Mouse (Mus musculus) neural tube, embryonic 12.5 days (tissue): ENCODE measurements at regions not wholly inside any gene's neighbourhood (a gene's known extent, or its start where the extent isn't known, plus 50 kb on each side); places are given as distances from the start of the nearest gene placed in this dataset.

Source experiments
- ATAC-seq: fragments of 200-750 bp; cut with Nextera tagmentation; 2 replicates; pipeline ENCODE4 v1.8.0; 2017; ENCODE audit warnings: low read depth, mild to moderate bottlenecking, moderate TSS enrichment, moderate library complexity; ENCODE audit not compliant: low FRiP score
- H3K27ac ChIP-seq: fragments of 300-500 bp; sonication (generic); 2 replicates; pipeline ENCODE4 v1.5.1; 2016
- H3K27me3 ChIP-seq: fragments of 300-500 bp; sonication (generic); replicated peaks from 2 replicates; pipeline ENCODE4 v1.6.1; 2016; ENCODE audit warnings: mild to moderate bottlenecking
- H3K36me3 ChIP-seq: fragments of 300-500 bp; sonication (generic); 2 replicates; pipeline ENCODE4 v1.6.1; 2016; ENCODE audit warnings: mild to moderate bottlenecking
- H3K4me1 ChIP-seq: fragments of 300-500 bp; sonication (generic); 2 replicates; pipeline ENCODE4 v1.6.1; 2016
- H3K4me2 ChIP-seq: fragments of 300-500 bp; sonication (generic); replicated peaks from 2 replicates; pipeline ENCODE4 v1.6.1; 2016; ENCODE audit warnings: mild to moderate bottlenecking
- H3K4me3 ChIP-seq: fragments of 300-500 bp; sonication (generic); 2 replicates; pipeline ENCODE4 v1.5.1; 2016
- H3K9ac ChIP-seq: fragments of 300-500 bp; sonication (generic); 2 replicates; pipeline ENCODE4 v1.6.1; 2016; ENCODE audit warnings: mild to moderate bottlenecking
- H3K9me3 ChIP-seq: fragments of 300-500 bp; sonication (generic); 2 replicates; pipeline ENCODE4 v1.6.1; 2016; ENCODE audit warnings: mild to moderate bottlenecking
- WGBS: fragments of 180-500 bp; shearing (Covaris S2); methylation state at CpG from one replicate; pipeline ENCODE4 v1.1.7; 2016; 5-methylcytosine and 5-hydroxymethylcytosine counted together

DNA sequence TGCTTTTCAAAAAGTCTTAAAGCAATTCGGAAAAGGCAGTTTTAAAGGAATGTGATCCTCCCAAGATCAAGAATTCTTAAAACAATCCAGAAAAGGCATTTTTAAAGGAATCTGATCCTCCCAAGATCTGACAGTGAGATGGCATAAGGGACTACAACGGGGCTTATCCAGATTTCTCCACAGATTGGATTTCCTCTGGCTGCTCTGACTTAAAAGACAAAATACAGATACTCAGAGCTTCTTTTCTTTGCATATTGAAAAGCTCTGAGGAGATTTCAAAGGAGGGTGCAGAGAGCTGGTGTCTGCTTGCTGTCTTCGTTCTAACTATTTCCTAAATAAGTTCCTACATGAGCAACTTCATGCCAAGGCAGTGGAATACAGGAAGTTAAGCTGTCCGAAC is 82.0 kb upstream of the Dapk1 start:
- no peak for ATAC-seq
- Histone ChIP-seq H3K9ac (no peak overlapping the region), H3K4me2 (no peak overlapping the region), H3K4me3 (no peak overlapping the region), H3K27ac (no peak overlapping the region), H3K9me3 (no peaks in the 10 kb centered on the region), H3K36me3 (no peaks in the 10 kb centered on the region), H3K4me1 (no peaks in the 10 kb centered on the region), H3K27me3 (no peaks in the 10 kb centered on the region)
- WGBS = 82% methylated on average over 4 of the region's 4 CpGs

DNA sequence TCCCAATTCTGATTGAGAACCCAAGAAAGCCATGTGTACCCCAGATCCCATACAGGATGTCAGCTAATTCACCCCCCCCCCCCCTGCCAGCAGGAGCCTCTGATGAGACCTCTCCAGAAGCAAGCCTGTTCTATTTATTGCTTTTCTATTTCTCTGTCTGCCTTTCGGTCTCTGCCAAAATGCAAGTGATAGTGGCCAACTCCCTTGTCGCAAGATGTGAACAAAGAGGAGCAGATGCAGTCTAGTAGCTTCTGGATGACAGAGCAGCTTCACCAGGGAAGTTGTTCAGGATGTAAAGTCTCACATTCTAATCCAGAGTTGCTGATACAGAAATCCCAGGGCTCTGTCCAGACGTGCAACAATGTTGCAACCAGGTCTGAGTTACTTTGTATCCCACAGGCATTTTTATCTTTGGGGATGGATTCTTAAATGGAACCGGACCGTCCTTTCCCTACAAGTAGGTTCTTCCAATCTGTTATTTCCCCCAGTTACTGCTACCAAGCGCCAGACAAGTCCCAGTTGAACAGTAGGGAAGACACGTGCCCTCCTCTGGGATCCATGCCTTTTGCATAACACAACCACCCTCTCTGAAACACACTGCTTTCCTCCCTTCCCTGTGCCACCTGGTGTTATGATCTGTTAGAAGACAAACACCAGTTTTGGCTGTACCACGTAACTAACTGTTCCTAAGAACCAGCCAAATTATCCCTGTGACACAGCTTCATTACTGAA is 78.9 kb upstream of the Dapk1 start:
- H3K9me3 ChIP-seq = no peaks in the 10 kb centered on the region
- no peaks in the 10 kb centered on the region for H3K4me1 ChIP-seq
- no peak overlapping the region for H3K4me3 ChIP-seq
- H3K36me3 ChIP-seq = no peaks in the 10 kb centered on the region
- no peak overlapping the region for H3K4me2 ChIP-seq
- no peak for ATAC-seq
- 73% methylated on average over 8 of the region's 8 CpGs for WGBS
- H3K27ac ChIP-seq = no peak overlapping the region
- H3K27me3 ChIP-seq = no peaks in the 10 kb centered on the region
- no peak overlapping the region for H3K9ac ChIP-seq

DNA sequence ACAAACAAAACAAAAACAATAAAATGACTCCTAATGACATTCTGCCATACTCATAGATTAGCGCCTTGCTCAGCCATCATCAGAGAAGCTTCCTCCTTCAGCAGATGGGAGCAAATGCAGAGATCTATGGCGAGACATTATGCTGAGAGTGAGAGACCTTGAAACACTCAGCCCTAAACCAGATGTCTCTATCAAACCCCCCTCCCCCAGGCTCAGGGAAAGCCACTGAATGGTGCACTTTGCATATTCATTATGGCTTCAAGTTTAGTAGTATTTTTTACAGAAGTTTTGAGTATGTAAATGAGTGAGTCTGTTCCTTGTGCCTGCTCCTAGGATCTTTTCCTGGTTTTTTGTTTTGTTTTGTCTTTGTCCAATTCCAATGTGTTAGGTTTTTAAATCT is 73.9 kb upstream of the Dapk1 start:
- Histone ChIP-seq H3K27ac (no peak overlapping the region), H3K27me3 (no peaks in the 10 kb centered on the region), H3K4me2 (no peak overlapping the region), H3K9me3 (no peaks in the 10 kb centered on the region), H3K4me3 (no peak overlapping the region), H3K36me3 (no peaks in the 10 kb centered on the region), H3K4me1 (peaks cover 16% of the 10 kb centered on the region; the same call in 1 of the 2 replicates), H3K9ac (no peak overlapping the region)
- 76% methylated on average over 2 of the region's 2 CpGs for WGBS
- ATAC-seq = no peak

DNA sequence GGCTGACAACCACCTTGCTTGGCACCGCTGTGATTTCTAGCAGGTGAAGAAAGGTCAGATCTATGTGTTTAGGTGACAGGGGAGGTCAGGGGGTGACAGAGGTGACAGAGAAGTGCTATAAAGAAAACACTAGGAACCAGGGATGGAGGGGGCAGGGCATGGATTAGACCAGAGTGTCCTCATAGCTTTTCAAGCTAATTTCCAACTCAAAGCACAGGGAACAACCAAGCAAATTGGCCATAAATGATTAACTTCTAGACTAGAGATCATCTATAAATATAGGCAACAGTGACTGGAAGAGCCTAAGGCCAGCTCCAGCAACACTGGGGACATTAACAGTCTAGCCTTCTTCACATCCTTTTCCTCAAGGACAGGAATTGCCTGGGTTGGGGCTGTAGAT is 72.9 kb upstream of the Dapk1 start:
- no peak overlapping the region for H3K4me2 ChIP-seq
- H3K9ac ChIP-seq = no peak overlapping the region
- H3K9me3 ChIP-seq = no peaks in the 10 kb centered on the region
- peaks cover 16% of the 10 kb centered on the region; the same call in 1 of the 2 replicates for H3K4me1 ChIP-seq
- H3K27ac ChIP-seq = no peak overlapping the region
- ATAC-seq = no peak
- no peak overlapping the region for H3K4me3 ChIP-seq
- no peaks in the 10 kb centered on the region for H3K27me3 ChIP-seq
- 81% methylated on average over 1 of the region's 1 CpGs for WGBS
- no peaks in the 10 kb centered on the region for H3K36me3 ChIP-seq

DNA sequence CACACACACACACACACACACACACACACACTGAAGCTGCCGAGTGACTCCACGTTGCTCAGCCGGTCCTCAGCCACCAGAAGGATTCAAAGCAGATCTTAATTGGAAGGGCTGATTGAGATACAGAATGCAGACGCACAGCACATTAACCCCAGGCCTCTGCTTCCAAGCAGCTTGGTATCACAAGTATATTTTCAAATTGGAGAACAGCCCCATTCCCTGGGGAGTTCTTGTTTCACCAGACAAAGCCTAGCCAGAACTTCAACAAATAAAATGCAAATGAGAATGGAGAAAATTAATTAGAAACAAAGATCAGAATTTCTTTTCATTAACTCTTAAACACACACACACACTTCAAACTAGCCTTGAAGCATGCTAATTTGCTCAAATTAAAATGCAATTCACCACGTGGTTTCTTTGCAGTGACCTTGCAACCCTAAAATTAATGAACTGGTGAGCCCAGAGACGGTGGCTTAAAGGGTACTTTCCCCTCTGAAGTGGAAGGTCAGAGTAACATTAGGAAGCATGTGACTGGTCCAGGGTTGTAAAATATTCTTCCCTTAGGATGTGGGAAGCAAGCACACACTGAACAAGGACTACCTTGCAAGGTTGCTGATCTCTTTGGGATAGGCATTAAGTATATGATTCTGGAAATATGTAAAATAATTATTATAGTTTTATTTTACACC is 72.2 kb upstream of the Dapk1 start:
- H3K4me1 ChIP-seq = peaks cover 16% of the 10 kb centered on the region; the same call in 1 of the 2 replicates
- H3K9me3 ChIP-seq = no peaks in the 10 kb centered on the region
- H3K27ac ChIP-seq = no peak overlapping the region
- H3K27me3 ChIP-seq = no peaks in the 10 kb centered on the region
- ATAC-seq = peak; percentile 66
- WGBS = 16% methylated on average over 6 of the region's 6 CpGs
- no peak overlapping the region for H3K4me3 ChIP-seq
- H3K36me3 ChIP-seq = no peaks in the 10 kb centered on the region
- H3K9ac ChIP-seq = no peak overlapping the region
- H3K4me2 ChIP-seq = no peak overlapping the region

DNA sequence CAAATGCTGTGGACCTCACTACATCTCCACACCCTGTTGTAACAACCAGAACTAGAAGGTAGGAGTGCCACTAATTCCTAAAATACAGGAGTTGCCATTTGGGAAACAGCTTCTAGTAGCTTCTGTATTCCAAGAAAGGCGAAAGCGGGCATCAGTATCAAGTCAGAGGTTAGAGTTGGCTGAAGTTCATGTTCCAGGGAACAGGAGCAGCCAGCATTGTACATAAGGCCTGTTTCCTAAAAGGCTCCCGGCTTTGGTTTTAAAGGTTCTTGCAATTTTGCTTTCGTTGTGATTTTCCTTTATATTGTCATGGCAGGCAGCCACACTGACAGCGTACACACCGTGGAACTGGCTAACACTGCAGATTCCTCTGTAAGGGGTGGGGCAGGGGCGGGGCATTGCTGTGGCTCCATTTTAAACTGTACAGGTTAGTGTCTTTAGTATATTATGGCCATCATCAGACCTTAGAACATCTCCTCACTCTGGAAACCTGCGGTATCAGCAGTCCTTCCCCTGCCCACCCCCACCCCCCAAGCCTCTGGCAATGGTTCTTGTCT is 67.8 kb upstream of the Dapk1 start:
- no peaks in the 10 kb centered on the region for H3K9me3 ChIP-seq
- no peaks in the 10 kb centered on the region for H3K36me3 ChIP-seq
- WGBS = 91% methylated on average over 8 of the region's 8 CpGs
- no peak overlapping the region for H3K4me2 ChIP-seq
- no peaks in the 10 kb centered on the region for H3K27me3 ChIP-seq
- no peak overlapping the region for H3K27ac ChIP-seq
- no peak overlapping the region for H3K4me3 ChIP-seq
- no peak for ATAC-seq
- H3K4me1 ChIP-seq = peaks cover 8% of the 10 kb centered on the region; the same call in 1 of the 2 replicates
- H3K9ac ChIP-seq = no peak overlapping the region

DNA sequence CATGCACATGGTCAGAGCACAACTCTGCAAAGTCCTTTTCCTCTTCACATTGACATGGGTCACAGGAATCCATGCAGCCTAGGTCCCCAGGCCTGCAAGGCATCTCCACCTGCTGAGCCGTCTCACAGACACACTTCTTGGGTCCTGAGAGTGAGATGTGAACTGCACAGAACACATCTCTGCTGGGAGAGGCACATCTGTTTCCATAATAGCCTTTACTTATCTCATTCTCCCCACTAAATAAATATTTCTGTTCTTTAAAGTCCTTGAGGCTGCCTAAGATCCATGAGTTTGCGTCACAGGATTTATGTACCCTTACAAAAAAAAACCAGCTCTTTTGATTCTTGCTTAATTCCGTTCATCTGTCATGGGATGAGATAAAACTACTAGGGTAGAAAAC is 67.2 kb upstream of the Dapk1 start:
- Histone ChIP-seq H3K9me3 (no peaks in the 10 kb centered on the region), H3K4me1 (peaks cover 3% of the 10 kb centered on the region; the same call in 1 of the 2 replicates), H3K27ac (no peak overlapping the region), H3K27me3 (no peaks in the 10 kb centered on the region), H3K36me3 (no peaks in the 10 kb centered on the region), H3K4me3 (no peak overlapping the region), H3K4me2 (no peak overlapping the region), H3K9ac (no peak overlapping the region)
- 64% methylated on average over 3 of the region's 3 CpGs for WGBS
- no peak for ATAC-seq

DNA sequence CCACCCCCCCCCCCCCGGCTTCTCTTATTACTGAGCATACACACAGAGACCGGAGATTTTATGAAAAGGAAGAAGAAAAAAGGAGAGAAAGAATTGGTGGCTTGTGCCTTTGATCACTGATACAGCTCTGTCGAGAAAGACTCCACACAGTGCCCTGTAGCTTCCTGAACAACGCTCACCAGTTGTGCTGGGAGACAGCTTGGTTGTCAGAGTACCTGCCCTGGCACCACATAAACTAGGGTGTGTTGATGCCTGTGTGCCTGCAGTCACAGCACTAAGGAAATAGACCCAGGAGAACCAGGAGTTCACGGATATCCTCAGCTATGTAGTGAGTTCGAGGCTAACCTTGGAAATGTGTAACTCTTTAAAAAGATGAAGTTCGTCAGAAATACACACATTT is 66.7 kb upstream of the Dapk1 start:
- Histone ChIP-seq H3K4me1 (no peaks in the 10 kb centered on the region), H3K36me3 (no peaks in the 10 kb centered on the region), H3K4me2 (no peak overlapping the region), H3K9ac (no peak overlapping the region), H3K9me3 (no peaks in the 10 kb centered on the region), H3K4me3 (no peak overlapping the region), H3K27me3 (no peaks in the 10 kb centered on the region), H3K27ac (no peak overlapping the region)
- no peak for ATAC-seq
- WGBS = 70% methylated on average over 7 of the region's 7 CpGs

DNA sequence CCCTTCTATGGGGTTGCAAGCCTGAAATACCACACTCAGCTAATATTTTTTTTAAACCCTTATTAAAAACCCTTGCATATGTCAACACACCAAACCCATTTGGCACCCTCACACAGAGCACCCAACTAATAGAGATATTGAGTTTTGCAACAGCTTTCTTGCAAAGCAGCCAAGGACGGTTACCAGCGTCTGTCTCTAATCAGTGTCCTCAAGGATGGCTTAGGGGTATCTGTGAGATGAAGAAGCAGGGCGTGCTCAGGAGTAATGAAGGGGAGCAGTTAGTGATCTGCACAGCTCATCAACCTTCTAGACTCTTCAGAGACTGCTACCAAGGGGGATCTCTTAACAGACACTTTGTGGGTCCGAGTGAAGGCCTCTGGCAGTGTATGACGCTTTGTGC is 65.0 kb upstream of the Dapk1 start:
- Histone ChIP-seq H3K4me3 (no peak overlapping the region), H3K4me2 (no peak overlapping the region), H3K36me3 (no peaks in the 10 kb centered on the region), H3K27me3 (no peaks in the 10 kb centered on the region), H3K4me1 (no peaks in the 10 kb centered on the region), H3K9ac (no peak overlapping the region), H3K9me3 (no peaks in the 10 kb centered on the region), H3K27ac (no peak overlapping the region)
- ATAC-seq = no peak
- WGBS = 87% methylated on average over 5 of the region's 5 CpGs

DNA sequence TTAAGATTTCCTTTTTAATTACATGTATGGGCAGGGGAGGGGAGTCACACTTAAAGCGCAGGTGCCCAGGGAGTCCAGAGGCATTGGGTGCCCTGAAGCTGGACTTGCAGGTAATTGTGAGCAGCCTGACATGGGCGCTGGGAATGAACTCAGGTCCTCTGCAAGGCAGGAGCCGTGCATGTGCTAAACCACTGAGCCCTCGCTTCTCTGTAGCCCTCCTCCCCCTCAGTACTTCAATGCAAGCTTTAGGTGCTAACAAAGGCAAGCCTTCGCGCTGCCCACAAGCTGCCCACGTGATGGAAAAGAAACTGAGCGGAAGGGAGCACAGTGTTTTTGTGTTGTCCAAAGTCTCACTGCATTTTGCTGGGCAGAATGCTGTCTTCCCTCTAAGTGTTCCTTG is 63.6 kb upstream of the Dapk1 start:
- H3K4me2 ChIP-seq = no peak overlapping the region
- no peak overlapping the region for H3K4me3 ChIP-seq
- no peaks in the 10 kb centered on the region for H3K4me1 ChIP-seq
- 43% methylated on average over 8 of the region's 8 CpGs for WGBS
- no peak overlapping the region for H3K9ac ChIP-seq
- H3K27me3 ChIP-seq = no peaks in the 10 kb centered on the region
- H3K27ac ChIP-seq = no peak overlapping the region
- no peaks in the 10 kb centered on the region for H3K9me3 ChIP-seq
- no peak for ATAC-seq
- no peaks in the 10 kb centered on the region for H3K36me3 ChIP-seq

DNA sequence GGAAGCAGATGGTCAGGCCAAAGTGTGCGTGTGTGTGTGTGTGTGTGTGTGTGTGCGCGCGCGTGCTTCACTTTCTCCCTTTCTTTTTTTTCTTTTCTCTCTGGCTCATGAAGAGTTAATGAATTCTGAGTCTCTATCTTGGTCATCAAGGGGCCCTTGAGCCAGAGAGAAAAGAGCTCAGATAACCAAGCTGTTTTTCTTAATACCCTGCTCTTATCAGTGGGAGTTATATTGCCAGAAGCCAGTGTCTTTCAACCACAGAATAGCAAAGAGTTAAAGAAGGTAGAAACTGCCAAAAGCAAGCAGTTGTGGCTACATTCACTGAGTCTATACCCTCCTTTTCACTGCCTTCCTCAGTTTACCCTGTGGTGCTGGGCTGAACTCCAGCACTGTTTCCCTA is 60.6 kb upstream of the Dapk1 start:
- WGBS = 92% methylated on average over 5 of the region's 5 CpGs
- Histone ChIP-seq H3K9ac (no peak overlapping the region), H3K27me3 (no peaks in the 10 kb centered on the region), H3K27ac (no peak overlapping the region), H3K9me3 (no peaks in the 10 kb centered on the region), H3K4me1 (no peaks in the 10 kb centered on the region), H3K36me3 (no peaks in the 10 kb centered on the region), H3K4me2 (no peak overlapping the region), H3K4me3 (no peak overlapping the region)
- no peak for ATAC-seq

DNA sequence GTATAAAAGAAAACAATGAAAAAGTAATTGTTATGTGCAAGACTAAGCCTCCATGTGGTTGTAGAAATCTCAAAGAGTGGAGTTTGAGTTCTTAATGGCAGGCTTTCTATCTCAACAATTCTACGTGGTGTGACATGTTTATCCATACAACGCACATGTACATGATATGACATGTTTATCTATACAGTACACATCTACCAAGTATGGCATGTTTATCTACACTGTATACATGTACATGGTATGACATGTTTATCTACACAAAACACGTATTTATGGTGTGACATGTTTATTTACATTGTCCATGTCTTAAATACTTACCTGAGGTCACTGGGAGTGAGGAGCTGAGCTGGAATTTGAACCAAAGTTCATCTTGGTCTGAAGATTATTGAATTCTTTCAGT is 57.4 kb upstream of the Dapk1 start:
- Histone ChIP-seq H3K4me3 (no peak overlapping the region), H3K27ac (no peak overlapping the region)
- 95% methylated on average over 3 of the region's 3 CpGs for WGBS

More for the DNA sequence above, 57.4 kb upstream of the Dapk1 start:
- no peaks in the 10 kb centered on the region for H3K4me1 ChIP-seq
- ATAC-seq = no peak
- no peak overlapping the region for H3K4me2 ChIP-seq
- no peaks in the 10 kb centered on the region for H3K27me3 ChIP-seq
- H3K36me3 ChIP-seq = no peaks in the 10 kb centered on the region
- H3K9me3 ChIP-seq = no peaks in the 10 kb centered on the region
- no peak overlapping the region for H3K9ac ChIP-seq
